Mouse (Mus musculus) liver (tissue): ENCODE results near the gene Tbk1.

ENCODE experiments used
- DNase-seq: peaks from one replicate; pipeline ENCODE4 v3.0.0-alpha.2; 2020; ENCODE audit warnings: mixed read lengths

Gene Tbk1

GRCm38 (mm10) chr10:121533137-121533872 is 53.3 kb downstream of the Tbk1 start:
- peak; percentile 74 for DNase-seq

DNA sequence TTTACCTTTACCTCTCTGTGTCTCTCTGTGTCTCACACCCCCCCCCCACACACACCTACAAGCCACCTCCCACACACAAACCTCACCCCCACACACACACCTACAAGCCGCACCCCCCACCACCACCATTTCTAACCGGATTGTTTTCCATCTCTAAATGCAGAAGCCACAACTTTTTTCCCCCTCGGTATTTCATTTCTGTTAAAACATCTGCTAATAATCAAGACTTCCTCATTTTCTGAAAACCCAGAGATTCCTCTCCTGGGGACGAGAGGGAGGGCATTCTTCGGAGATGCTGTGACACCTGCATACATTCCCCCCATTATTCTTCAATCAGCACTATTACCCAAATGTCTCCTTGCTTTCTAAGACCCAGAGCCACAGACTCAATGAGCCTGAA is 55.0 kb downstream of the Tbk1 start:
- DNase-seq, result no peak

DNA sequence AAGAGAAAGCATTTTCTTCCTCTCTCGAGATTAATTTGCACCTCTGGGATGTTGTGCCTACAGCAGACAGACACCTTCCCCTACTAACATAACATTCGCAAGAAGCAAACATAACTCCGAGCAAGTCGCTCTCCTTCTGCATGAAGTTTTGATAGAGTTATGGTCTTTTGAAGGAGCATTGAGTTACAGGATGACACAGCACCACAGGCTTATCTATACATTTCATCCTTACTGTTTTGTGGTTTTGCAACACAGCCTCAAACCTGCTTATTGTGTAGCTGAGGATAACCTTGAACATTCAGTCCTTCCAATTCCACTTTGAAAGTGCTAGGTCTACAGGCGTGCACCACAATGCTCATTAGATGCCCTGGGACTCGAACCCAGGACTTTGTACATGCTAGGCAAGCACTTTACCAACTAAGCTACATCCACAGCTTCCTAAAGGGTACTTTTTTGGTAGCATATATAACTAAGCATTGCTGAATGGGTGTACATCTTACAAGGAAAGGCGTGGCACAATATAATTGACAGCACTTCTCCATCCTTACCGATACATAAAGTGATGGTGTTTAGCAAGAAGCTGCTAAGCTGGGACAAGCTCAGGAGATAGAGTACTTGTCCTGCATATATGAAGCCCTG is 56.1 kb downstream of the Tbk1 start:
- DNase-seq, result no peak

- no peak for DNase-seq
Measured at GRCm38 (mm10) chr10:121529261-121529660, 57.3 kb downstream of the Tbk1 start.

DNA sequence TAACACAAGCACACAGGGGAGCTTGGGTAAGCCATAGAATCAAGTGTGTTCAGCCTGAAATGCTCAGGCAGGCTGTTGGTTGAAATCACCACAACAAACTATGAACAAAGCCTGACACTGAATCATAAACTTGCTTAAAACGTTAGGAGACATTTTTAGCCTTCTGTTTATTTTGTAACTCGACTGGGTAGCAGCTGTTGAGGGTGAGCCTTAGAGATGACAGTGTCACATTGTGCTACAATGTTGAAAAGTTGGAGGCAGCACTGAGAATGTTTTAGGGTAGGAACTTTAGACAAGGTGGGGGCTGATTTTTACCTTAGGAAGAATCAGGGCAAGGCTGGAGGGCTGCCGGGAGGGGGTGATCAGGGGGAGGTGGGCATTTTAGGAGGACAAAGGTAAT is 58.1 kb downstream of the Tbk1 start:
- no peak for DNase-seq

- DNase-seq, result no peak
Measured at GRCm38 (mm10) chr10:121527114-121527513, 59.5 kb downstream of the Tbk1 start.

- no peak for DNase-seq
Measured at GRCm38 (mm10) chr10:121520923-121521585, 65.5 kb downstream of the Tbk1 start.

- no peak for DNase-seq
Measured at GRCm38 (mm10) chr10:121519710-121520109, 66.9 kb downstream of the Tbk1 start.

DNA sequence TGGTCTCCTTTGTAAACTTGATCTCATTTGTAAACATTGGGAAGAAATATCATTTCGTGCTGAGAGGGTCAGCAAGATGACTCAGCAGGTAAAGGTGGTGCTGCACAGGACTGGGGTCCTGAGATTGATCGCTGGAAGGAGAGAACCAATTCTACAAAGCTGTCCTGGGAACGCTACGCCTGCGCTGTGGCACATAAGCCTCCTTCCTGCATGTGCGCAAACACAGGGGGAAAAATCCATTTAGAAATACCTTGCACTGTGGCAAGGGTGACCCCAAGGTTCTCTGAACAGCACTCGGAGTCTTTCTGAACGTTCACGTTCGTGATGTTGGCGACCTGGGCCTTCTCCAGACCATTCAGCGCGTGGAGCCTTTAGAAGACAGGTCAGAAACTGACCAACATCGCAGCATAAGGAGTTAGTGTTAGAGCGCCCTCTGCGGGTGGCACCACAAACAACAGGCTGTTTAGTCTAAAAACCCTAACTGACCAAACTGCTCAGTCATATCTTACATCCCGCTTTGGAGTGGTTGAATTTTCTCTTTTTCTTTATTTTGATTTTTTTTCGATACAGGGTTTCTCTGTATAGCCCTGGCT is 70.5 kb downstream of the Tbk1 start:
- DNase-seq, result peak; percentile 88

DNA sequence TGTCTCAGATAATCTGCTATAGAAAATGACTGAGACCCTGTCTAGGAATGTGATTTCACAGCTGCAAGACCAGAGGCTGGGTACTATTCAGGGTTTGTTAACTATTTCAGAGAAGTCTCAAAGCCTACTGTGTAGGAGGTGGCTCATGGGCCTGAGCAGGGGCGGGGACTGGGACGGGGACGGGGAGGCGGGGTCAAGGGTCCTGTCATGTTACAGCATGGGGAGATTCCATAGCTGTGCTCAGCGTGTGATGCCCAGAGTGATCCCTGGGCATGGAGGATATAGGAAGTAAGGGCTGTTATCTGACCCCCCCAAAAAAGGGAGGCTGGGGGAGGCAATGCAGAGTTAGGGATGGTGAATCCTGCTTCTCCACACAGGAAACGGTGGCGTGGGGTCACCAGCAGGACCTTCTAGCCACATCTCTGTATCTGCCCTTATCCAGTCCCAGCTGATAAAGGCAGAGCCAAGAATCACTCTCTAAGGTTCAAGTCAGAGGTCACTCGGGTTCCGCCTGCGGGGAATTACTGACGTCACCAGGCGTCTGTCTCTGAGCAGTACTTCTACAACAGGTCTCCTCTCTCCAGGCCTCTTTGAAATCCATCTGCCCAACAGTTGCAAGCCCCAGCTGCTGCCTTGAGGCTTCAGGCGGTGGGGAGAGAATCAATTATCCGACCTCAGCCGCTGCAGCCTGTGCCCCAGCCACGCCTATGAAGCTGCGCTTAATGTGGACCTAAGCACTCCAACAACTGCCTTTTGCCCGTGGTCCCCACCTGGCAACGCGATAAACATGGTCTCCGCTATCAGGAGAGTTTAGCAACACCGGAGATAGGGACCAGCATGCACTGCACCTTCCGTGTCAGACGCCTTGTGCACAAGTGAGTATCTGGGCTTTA is 76.6 kb downstream of the Tbk1 start:
- peak; percentile 60 for DNase-seq

- DNase-seq, result no peak
Measured at GRCm38 (mm10) chr10:121507755-121508544, 78.6 kb downstream of the Tbk1 start.

DNA sequence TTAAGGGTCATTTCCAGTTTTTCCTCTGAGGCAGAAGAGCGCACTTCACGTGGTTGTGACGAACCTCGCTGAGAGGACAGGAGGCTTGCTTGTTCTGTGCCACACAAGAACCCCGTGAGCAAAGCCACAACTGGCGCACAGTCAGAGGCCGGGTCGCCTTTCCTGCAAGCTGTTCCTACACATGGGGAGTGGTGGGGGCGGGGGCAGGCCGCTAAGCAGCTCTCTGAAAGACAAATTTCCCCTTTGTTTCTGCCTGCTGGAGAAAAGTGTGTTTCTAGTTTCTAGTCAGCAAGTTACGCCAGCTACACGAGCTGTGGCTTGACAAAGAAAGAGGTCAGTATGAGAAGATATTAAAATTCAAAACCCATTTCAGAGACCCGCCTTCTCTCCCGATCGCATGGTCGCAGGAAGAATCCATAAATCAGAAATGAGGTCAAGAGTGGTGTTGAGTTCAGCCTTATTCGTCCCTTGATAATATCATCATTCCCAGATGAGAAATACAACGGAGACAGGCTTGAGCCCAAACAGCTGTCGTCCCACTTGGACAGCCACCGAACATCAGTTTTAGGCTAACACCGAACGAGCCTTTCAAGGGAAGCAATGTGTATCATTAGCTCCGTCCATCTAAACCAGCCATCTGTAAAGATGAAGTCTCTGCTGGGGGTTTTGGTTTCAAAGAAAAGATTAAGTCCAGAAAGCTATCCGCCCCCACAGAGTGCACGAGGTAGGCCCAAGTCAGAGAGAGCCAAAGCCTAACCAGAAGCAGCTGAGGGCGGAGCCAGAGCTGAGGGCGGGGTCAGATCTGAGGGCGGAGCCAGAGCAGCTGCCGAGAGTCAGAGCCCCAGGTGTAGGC is 79.6 kb downstream of the Tbk1 start:
- peak; percentile 90 for DNase-seq

- DNase-seq, result no peak
Measured at GRCm38 (mm10) chr10:121505929-121506328, 80.7 kb downstream of the Tbk1 start.

- DNase-seq, result peak; percentile 91
Measured at GRCm38 (mm10) chr10:121504973-121505911, 81.3 kb downstream of the Tbk1 start.

GRCm38 (mm10) chr10:121501160-121501559 is 85.4 kb downstream of the Tbk1 start:
- DNase-seq, result peak; percentile 53

GRCm38 (mm10) chr10:121500034-121500433 is 86.6 kb downstream of the Tbk1 start:
- DNase-seq, result no peak

DNA sequence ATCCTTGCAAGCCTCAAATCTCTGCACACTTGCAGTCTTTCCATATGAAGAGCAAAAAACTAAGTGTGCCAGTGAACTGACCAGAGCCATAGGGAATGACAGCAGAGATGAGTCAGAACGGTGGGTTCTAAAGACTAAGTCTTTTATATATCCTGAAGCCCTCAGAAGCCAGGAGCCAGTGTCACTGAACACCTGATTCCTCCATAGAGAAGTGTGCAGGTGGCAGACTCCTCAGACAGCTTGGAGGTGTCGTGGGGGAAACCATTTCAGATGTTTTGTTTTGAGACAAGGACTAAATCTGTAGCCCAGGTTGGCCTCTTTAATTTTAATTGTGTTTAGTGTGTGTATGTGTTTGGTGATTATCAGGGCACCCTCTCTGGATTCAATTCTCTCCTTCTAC is 87.5 kb downstream of the Tbk1 start:
- DNase-seq, result no peak

DNA sequence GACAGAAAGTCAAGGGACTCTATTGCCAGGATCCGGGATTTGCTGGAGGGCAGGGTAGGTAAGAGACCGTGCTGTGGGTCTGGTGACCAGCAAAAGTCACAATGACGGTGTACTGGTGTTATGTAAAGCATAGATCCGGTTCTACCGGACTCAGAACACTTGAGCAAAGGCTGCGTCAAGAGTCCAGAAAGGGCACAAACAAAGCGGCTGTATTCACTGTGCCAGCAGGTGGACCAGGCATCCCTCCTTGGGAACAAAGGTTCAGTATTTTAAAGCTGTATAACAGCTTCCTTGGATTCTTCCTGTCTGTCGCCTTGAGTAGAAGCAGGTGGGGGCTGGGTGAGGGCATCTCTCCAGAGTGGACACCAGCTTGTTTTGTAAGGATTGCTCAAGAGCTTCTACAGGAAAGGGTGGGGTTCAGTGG is 88.1 kb downstream of the Tbk1 start:
- DNase-seq, result no peak

- no peak for DNase-seq
Measured at GRCm38 (mm10) chr10:121497968-121498367, 88.6 kb downstream of the Tbk1 start.

DNA sequence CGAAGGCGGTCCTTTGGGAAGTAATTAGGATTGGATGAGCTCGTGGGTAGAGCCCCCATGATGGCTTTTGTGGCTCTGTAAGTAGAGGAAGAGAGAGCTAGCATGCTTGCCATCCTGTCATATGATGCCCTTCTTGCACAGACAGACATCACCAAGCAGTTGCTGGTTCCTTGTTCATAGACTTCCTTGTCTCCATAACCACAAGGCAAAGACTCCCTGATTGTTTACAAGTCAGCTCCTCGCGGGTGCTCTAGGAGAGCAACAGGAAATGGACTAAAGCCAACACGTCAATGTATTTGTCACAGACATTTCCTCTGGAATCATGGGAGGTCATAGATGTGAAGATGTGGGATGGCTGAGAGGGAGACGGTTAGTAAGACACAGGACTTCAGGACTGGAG is 90.0 kb downstream of the Tbk1 start:
- DNase-seq, result no peak
